Mouse (Mus musculus) left cerebral cortex, postnatal 10 days (tissue): ENCODE data around the gene Nol4l. TPM values are rescaled to one million over a fixed set of nuclear protein-coding genes. Genes with fewer than 3 reads are reported as not detected.

Experiments
- DNase-seq, 2 experiments: peaks; one replicate each; pipeline ENCODE4 v3.0.0; 2021 to 2022; ENCODE audit warnings: low spot score in 2 of 2, mixed read lengths in 1 of 2; ENCODE audit errors: extremely low spot score in 1 of 2
- intact Hi-C: fragments of 180-260 bp; cut with DNase I; formaldehyde crosslinking; loops from one replicate; pipeline ENCODE4 v1.15.1; 2025
- total RNA-seq, 2 experiments: library from RNA; stranded (reverse); gene quantifications; 2 replicates each; pipeline ENCODE4 v1.2.3; 2021

The Nol4l gene
- 10 to 100 TPM; 55.5 to 62.5 TPM for total RNA-seq

DNA sequence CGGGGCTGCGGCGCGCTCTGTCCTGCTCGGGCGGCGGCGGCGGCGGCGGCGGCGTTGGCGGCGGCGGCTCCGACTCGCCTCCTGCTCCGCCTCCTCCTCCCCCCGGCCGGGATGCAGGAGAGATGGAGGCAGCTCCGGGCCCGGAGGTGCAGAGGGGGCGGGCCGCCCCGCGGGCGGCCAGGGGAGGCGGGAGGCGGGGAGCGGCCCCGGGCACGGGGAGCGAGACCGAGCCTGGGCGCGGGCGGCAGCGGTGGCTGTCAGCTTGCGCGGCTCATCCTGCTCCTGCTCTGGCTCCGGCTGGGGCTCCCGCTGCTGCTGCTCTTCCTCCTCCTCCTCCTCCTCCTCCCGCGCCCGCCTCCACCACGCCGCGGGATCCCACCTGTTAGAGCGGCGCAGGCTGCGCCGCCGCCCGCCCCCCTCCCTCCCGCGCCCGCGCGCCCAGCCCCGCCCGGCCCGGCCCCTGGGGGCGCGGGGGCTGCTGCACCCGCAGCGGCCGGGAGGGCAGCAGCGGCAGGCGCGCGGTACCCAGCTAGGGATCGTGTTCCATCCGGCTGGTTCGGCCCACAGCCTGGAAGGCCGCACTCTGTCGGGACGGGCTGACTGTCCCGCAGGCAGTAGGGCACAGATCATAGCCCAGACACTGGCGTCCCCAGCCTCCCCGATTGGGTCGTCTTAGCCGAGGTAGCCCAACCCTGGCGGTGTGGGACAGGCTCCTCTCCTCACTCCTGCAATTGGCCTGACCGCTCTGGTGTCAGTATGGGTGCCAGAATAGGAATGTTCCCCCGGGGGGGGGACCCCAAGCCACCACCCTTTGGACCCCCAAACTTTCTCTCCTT is at the start of gene Nol4l:
Gene Nol4l (minus strand): TSS at position 41 of the 836 bp plus-strand sequence.
- intact Hi-C loops, result loop anchor here (5.0 kb wide), 1 partner anchor 57 kb away; no protein-coding TSS in a partner anchor
- peak in 1 of 2 experiments; percentile 67 for DNase-seq

DNA sequence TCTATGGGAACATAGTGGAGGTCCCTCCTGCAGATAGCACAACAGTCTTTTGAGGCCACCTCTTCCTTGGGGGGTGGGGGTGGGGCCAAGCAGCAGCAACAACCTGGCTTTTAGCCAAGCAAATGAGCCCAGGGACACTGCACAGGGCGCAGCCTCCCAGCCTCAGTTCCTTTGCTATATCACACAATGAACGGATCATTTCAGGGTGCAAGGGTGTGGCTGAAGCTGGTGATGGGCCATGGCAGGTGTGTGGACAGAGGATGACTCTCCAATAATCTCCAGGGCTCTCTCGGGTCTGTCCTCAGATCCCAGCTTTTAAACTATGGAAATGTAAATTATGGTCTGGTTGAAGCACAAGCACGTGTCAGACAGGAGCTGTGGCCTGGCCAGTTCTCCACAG is 47.4 kb upstream of the Nol4l start:
- no peak for DNase-seq
- intact Hi-C loops, result no loop called here

DNA sequence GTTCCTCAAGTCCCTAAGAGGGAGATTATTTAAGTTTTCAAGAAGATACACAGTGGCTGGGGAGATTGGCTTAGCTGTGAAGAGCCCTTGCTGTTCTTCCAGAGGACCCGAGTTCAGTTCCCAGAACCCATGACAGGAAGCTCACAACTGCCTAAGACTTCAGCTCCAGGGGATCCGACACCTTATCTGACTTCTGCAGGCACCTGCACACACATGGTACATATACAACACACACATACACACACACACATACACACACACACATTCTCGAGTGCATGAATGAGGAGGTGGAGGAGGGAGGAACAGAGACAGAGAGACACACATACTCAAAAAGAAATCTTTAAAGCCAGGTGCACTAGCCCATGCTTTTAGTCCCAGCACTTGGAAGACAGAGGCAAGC is 46.4 kb upstream of the Nol4l start:
- DNase-seq, result no peak
- intact Hi-C loops, result no loop called here

DNA sequence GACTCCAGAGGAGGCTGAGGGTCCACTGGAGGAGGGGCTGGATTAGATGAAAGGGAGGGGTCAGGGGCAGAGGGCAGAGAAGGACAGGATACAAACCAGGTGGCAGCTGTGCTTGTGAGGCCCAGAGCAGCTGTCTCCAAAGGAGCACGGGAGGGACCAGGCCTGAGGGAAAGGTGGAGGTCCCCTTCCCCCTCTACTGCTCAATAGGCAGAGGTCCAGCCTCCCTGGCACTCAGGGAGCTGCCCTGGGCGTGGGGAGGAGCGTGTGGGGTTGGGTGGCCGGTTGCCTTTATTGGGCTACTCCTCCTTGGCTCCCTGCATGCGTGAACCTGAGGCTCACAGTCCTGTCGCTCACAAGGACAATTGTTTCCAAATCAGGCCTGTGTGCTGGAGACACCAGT is 45.8 kb upstream of the Nol4l start:
- intact Hi-C loops, result no loop called here
- no peak for DNase-seq

DNA sequence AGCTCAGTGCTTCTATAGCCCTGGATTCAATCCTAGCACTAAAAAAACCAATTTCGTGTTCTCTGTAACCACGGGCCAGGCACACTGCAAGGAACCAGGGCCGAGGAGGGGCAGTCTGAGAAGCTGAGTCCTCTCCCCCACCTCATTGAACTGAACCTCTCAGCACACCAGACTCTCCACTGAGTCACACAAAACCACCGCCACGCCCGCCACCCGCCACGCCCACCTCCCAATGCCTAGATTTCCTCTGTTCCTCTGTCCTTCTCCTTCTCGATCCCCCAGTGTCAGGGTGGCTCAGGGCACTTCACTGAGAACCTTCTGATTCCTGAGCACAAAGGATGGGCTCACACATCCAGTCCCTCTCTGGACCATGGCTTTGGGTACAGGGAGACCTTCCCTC is 43.3 kb upstream of the Nol4l start:
- intact Hi-C loops, result no loop called here
- DNase-seq, result no peak

DNA sequence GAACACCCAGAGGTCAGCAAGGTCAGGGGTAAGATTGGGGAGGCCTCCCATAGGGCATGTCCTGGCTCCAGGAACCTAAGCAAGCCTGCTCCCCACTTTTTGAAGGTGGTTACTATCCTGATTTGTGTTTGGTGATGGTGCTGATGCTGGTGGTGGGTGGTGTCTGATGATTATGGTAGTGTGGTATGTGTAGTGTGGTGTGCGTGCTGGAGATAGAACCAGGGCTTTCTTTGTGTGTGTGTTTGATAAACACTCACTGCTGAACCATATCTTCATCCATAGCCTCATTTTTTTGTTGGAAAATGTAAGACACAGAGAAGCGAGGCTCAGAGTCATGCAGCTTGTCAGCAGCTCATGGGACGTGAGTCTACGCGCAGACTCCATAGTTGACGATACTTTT is 38.8 kb upstream of the Nol4l start:
- no peak for DNase-seq
- intact Hi-C loops, result loop anchor here (5.0 kb wide), 1 partner anchor 91 kb away; no protein-coding TSS in a partner anchor

DNA sequence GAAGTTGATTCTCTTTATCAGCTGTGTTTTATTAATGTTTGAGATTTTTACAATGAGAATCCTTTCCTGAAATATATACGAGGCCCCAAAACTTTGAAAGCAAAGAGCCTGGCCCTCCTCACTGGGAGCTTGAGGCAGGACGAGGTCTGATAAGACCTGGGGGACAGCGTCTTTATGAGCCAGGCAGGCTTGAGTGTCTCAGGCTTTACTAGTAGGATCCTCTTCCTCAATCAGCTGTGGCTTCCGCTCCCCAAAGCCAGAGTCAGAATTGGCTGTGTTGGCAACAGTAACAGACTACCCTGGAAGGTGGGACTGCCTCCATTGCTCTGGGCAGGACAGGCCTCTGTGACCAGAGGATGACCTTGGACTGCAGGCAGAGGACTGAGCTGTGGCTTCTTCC is 38.2 kb upstream of the Nol4l start:
- intact Hi-C loops, result loop anchor here (5.0 kb wide), 1 partner anchor 91 kb away; no protein-coding TSS in a partner anchor
- no peak for DNase-seq

DNA sequence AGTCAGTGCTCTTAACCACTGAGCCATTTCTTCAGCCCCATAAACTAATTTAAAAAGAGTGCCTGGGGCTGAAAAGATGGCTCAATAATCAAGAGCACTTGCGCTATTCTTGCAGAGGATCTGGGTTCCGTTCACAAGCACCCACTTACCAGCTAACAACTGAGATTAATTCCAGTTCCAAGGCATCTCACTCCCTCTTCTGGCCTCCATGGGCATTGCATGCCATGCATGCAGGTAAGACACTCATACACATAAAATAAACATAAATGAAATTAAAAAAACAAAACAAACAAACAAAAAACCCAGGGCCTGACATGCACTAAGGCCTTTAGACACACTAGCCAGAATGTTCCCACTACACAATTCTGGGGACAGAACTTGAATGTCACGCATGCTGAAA is 34.6 kb upstream of the Nol4l start:
- no peak for DNase-seq
- intact Hi-C loops, result no loop called here

DNA sequence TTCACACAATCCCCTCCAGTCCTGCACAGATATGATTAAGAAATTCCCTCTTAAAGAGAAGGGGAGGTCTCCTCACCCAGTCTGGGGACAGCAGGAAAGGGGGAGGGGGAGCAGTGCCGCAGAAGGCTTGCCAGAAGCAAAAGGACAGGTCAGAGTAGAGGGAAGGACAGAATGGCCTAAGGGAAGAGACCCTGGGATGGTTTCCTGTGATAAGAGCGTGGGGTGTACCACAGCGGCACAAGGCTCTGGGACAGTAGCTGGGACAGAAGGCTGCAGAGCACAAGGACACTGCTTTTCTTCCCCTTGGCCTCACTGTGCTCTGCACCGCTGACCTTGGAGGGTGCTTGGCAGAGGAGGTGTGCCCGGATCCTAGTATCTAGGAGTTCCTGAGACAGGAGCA is 31.8 kb upstream of the Nol4l start:
- no peak for DNase-seq
- intact Hi-C loops, result no loop called here

DNA sequence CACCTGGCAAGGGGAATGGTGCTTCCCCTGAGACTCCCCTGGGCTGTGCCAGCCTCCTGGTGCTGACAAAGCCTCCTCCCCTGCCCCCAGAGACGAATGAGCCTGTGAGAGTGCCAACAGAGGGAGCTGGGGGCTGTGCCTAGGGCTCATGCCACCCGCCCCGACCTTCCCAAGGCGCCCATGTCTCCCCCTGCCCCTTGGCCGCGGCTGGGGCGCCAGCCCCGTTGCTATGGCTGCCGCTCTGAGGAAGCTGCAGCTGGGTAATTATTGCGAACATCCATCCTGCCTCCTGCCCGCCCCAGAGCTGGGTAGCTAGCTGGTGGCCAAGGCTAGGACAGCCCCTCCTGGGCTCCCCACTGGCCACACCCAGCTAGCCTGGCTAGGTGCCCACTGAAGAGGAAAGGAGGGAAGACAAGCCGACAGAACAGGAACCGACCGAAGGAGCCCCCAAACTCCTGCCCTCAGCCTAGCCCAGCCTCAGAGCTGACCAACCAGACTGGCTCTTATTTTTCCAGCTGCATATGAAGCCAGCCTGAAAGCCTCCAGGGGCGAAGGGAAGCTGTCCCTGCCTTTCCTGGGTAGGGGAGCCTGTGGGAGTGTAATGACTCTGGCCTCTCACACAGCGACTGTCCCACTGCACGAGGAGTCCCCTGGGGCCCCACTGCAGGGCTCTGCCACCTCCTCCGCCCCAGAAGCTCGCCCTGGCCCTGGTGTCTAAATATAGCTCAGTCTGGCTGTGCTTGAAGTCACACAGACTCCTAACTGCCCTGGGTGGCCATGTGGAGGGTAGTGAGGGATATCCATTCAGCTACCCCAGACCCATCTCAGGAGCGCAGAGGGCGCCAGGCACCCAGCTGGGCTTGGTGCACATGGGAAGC is 31.1 kb upstream of the Nol4l start:
- DNase-seq, result peak; percentile 26 to 78
- intact Hi-C loops, result no loop called here

DNA sequence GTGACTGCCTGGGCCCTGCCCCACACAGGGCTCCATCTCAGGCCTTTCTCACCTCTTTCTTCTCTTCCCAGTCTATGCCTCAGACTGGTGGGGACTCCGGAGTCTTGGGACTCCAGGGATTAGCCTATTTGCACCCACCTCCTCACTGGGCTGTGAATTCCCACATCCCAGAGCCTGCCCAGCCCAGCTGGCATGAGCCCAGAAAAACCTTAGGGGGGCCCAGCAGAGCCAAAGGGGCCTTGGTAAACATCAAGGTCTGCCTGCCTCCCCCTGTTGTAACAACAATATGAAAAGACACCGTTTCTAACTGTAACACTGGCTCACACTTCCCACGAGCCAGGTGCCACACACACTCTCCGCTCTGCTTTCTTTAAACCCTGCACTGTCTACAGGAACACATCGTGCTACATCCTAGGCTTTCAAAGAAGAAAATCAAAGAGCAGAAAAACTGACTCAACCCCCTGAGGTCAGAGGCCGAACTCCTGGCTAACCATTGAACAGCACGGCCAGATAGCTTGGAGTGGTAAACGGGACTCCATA is 29.9 kb upstream of the Nol4l start:
- intact Hi-C loops, result no loop called here
- DNase-seq, result no peak

DNA sequence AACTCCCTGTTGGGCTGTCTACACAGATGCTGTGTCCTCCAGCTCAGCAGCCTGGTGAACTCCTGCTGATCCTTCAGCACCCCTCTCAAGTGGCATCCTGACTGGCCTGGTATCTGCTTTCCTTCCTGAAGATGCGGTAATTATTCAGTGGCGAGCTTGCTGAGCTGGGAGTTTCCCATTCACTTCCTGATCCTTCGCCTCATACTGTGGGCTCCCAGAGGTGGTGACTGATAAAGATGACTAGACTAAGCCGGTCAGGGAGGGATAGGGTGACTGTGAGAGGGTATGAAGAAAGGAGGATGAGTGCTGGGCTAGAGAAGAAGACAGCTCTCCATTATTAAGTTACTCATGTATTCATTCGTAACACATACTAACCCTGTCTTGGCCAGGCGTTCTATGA is 28.7 kb upstream of the Nol4l start:
- intact Hi-C loops, result no loop called here

DNA sequence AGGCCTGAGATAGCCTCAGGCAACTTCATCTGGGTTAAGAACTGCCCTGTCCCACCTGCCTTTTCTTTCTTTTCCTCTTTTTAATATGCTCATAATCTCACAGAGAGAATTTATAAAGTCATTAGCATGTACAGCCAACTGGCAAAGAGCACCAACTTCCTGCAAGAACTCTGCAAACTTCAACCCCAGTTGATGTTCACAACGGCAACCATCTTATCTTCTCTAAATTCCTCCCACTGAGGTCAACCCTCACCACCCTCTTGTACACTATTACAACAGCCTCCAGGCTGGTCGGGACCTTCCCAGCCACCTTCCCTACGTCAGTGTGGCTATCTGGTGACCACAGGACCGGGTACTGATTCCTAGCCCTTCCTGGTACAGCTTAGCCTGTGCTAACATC is 27.5 kb upstream of the Nol4l start:
- DNase-seq, result no peak
- intact Hi-C loops, result no loop called here

More for the DNA sequence above, 28.7 kb upstream of the Nol4l start:
- DNase-seq, result no peak

DNA sequence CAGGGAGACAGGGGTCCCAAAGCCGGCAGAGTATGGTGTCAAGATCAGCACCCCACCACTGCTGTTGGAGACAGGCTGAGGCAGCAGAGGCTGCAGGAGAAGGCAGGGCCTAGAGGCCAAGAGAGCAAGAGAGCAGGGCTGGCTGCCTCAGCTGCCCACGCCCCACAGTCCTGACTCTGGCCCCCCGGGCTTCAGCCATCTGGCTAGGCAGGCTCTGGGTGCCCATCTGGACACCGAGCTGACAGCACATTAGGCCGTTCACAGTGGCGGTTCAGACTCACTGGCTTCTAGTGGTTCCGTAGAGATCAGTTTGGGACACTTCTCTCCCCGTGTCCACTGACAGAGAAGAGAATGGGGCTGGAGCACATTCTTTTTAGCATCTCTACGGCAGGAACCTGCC is 26.4 kb upstream of the Nol4l start:
- DNase-seq, result no peak
- intact Hi-C loops, result no loop called here

DNA sequence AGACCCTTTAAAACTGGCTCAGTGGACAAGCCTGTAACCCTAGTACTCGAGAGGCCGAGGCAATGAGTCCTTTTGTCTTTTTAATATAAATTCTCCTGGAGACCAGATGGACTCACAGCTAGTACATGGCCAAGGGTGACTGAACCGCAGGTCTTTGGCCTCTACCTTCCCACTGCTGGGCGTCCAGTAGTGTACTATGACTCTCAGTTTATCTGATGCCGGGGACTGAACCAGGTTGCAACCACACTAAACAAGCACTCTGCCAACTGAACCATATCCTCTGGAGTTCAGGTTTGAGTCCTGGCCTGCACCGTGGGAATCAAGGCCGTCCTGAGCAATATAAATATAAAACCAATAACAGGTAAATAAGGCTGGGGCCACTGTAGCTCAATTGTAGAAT is 24.8 kb upstream of the Nol4l start:
- DNase-seq, result no peak
- intact Hi-C loops, result no loop called here

DNA sequence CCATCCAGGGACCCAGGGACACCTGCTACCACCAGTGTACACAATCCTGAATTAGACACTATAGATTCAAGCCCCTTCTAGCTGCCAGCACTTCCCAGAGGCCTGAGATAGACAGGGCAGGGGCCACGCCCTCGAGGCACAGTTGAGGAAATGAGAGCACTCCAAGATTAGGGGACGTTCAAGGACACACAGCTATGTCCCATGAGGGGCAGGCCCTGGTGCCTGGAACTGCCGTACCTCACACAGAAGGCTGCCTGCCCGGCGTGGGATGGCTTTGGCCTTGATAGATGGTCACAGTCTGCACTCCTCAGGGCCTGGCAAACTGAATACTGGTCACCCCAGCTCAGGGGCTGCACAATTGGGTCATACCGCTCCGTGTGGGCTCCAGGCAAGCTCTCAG is 19.7 kb upstream of the Nol4l start:
- no peak for DNase-seq
- intact Hi-C loops, result no loop called here

DNA sequence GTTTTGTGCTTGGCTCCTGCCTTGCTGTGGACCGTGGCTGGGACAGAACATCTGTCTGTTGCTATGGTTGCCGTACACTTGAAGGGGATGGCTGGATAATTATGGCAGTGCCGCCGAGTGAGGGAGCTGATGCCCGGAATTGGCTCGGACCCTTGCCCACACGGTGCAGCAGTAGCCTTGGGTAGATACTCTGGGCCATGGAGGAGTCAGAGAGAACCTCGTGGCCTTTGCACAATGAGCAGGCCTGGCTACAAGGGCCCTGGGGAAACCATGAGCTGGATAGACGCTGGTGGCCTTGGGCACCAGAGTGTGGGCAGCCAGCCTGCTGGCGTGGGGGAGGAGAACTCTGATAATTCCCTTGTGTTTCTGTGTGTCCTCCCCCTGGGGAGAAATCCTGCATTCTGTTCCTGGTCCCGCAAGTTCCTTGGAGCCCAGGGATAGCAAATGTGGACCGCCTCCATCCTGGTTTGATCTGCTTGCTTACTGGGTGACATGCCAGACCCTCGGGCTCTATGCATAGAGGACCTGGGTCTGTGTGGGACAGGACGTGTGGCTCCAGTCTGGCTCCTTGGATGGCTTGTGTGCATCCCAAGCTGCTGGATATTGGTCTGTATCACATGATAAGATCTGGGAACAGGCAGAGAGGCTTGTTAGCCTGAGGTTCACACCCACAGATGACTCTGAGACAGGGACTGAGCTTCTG is 18.6 kb upstream of the Nol4l start:
- DNase-seq, result no peak
- intact Hi-C loops, result no loop called here

DNA sequence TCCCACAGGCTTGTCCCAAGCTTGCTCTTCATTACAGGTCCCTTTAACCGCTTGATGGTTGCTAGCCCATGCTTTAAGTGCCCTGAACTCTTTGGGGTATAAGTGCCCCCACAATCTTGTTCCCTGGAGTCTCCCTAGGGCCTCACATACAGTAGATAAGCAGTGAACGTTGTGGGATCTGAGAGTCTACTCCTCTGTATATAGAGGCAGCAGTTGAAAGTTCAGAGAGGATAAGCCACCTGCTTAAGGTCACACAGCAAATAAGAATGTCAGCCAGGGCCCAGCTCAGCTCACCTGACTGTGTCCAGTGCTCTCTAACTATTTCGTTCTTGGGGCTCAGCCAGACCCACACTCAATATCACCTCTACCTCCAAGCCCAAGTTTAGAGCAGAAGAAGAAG is 17.9 kb upstream of the Nol4l start:
- DNase-seq, result no peak
- intact Hi-C loops, result no loop called here

DNA sequence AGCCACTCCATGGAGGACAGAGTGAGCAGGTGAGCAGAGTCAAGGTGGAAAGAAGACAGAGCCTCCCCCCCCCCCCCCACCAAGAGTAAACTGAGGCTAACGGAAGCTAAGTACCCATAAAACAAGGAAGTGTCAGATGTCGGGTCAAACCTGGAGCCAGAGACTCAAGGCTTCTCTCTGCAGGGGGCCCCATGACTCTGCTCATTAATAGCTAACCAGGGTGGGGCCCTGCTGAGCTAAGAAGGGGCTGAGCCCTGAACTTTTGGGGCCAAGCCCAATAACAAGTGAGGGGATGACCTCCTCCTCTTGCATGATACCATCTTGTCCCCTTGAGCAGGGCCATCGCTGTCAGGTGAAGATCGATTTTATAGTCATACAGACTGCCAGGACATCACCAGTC is 17.2 kb upstream of the Nol4l start:
- no peak for DNase-seq
- intact Hi-C loops, result no loop called here
